Mouse (Mus musculus) CH12.LX (cell line): ENCODE measurements around the gene Hbq1b. TPM values are rescaled to one million over a fixed set of nuclear protein-coding genes. Genes with fewer than 3 reads are reported as not detected.
A peak's percentile ranks its signal among the peaks of the same experiment; 100 is the strongest.

Experiments used
- DNase-seq: peaks from one replicate; pipeline ENCODE4 v3.0.0-alpha.2; 2013; ENCODE audit errors: extremely low read depth
- H3K27ac ChIP-seq: 2 replicates; pipeline ENCODE4 v1.5.1; 2012; ENCODE audit warnings: low read depth, mild to moderate bottlenecking, control low read depth, moderate library complexity; ENCODE audit not compliant: insufficient read depth
- H3K27me3 ChIP-seq: replicated peaks from 2 replicates; pipeline ENCODE3; 2012; ENCODE audit warnings: inconsistent platforms
- H3K36me3 ChIP-seq, 2 experiments: replicated peaks in 1 of 2; 2 replicates each; pipeline versions ENCODE3 to v1.6.1; 2012; ENCODE audit warnings: inconsistent platforms in 1 of 2, low read length in 1 of 2, mild to moderate bottlenecking in 1 of 2, mixed read lengths in 1 of 2, moderate library complexity in 1 of 2; ENCODE audit not compliant: control insufficient read depth in 1 of 2, insufficient read depth in 1 of 2
- H3K4me1 ChIP-seq, 2 experiments: 2 replicates each; pipeline ENCODE4 v1.6.1; 2012; ENCODE audit warnings: inconsistent platforms in 1 of 2, moderate library complexity in 1 of 2; ENCODE audit not compliant: insufficient read depth in 2 of 2, control insufficient read depth in 1 of 2
- H3K4me2 ChIP-seq: 2 replicates; pipeline ENCODE4 v1.6.1; 2012; ENCODE audit warnings: low read depth, mild to moderate bottlenecking, control low read depth; ENCODE audit not compliant: poor library complexity, insufficient read depth, severe bottlenecking
- H3K4me3 ChIP-seq, 3 experiments: fragments of 150-350 bp in 1 of 3; sonication (generic) in 1 of 3; replicated peaks in 1 of 3; 2 replicates each; pipeline versions ENCODE3 to v1.5.1; 2011 to 2012; ENCODE audit warnings: low read depth in 2 of 3, low read length in 2 of 3, mild to moderate bottlenecking in 2 of 3, moderate library complexity in 2 of 3, control low read depth in 1 of 3, improper control_type of control experiment in 1 of 3, inconsistent platforms in 1 of 3, mixed read lengths in 1 of 3; ENCODE audit not compliant: poor library complexity in 1 of 3
- H3K79me2 ChIP-seq: replicated peaks from 2 replicates; pipeline ENCODE4 v1.6.1; 2012; ENCODE audit warnings: mild to moderate bottlenecking, moderate library complexity; ENCODE audit not compliant: control insufficient read depth, poor library complexity, insufficient read depth, severe bottlenecking; ENCODE audit errors: extremely low read depth
- H3K9ac ChIP-seq: 2 replicates; pipeline ENCODE4 v1.6.1; 2012; ENCODE audit warnings: low read depth, mild to moderate bottlenecking, control low read depth, moderate library complexity; ENCODE audit not compliant: insufficient read depth
- H3K9me3 ChIP-seq: replicated peaks from 2 replicates; pipeline ENCODE3; 2012; ENCODE audit warnings: low read length, inconsistent platforms, mixed read lengths
- BHLHE40 ChIP-seq: IDR thresholded peaks from 2 replicates; pipeline ENCODE4 v1.6.1; 2011; ENCODE audit warnings: mild to moderate bottlenecking, low read depth, low read length, improper control_type of control experiment
- CHD1 ChIP-seq: IDR thresholded peaks from 2 replicates; pipeline ENCODE4 v1.6.1; 2012; ENCODE audit warnings: low read depth, low read length, improper control_type of control experiment, inconsistent platforms
- CHD2 ChIP-seq: IDR thresholded peaks from 2 replicates; pipeline ENCODE4 v1.6.1; 2011; ENCODE audit warnings: low read length, improper control_type of control experiment
- CTCF ChIP-seq, 2 experiments: IDR thresholded peaks in 1 of 2; conservative IDR thresholded peaks in 1 of 2; 2 replicates each; pipeline ENCODE4 v1.5.1; 2011 to 2012; ENCODE audit warnings: low read depth in 2 of 2, low read length in 2 of 2, improper control_type of control experiment in 1 of 2, inconsistent platforms in 1 of 2, mild to moderate bottlenecking in 1 of 2, moderate library complexity in 1 of 2
- E2F4 ChIP-seq: IDR thresholded peaks from 2 replicates; pipeline ENCODE4 v1.6.1; 2011; ENCODE audit warnings: low read depth, low read length, improper control_type of control experiment; ENCODE audit not compliant: insufficient replicate concordance
- ELF1 ChIP-seq: IDR thresholded peaks from 2 replicates; pipeline ENCODE4 v1.6.1; 2014; ENCODE audit warnings: low read depth, mild to moderate bottlenecking, inconsistent platforms, low read length, improper control_type of control experiment
- EP300 ChIP-seq: IDR thresholded peaks from 2 replicates; pipeline ENCODE4 v1.6.1; 2011; ENCODE audit warnings: low read length, improper control_type of control experiment
- ETS1 ChIP-seq: conservative IDR thresholded peaks from 2 replicates; pipeline ENCODE4 v1.6.1; 2012; ENCODE audit warnings: low read depth, mild to moderate bottlenecking, inconsistent platforms, low read length, improper control_type of control experiment, moderate library complexity
- GABPA ChIP-seq: IDR thresholded peaks from 2 replicates; pipeline ENCODE4 v1.6.1; 2012; ENCODE audit warnings: low read depth, low read length, improper control_type of control experiment, inconsistent platforms; ENCODE audit not compliant: insufficient replicate concordance
- HCFC1 ChIP-seq: IDR thresholded peaks from 2 replicates; pipeline ENCODE4 v1.6.1; 2012; ENCODE audit warnings: low read depth, mild to moderate bottlenecking, inconsistent platforms, low read length, improper control_type of control experiment
- IRF4 ChIP-seq: IDR thresholded peaks from 2 replicates; pipeline ENCODE4 v1.6.1; 2014; ENCODE audit warnings: low read depth, mild to moderate bottlenecking, inconsistent platforms, low read length, improper control_type of control experiment
- JUN ChIP-seq: IDR thresholded peaks from 2 replicates; pipeline ENCODE4 v1.6.1; 2011; ENCODE audit warnings: low read depth, mild to moderate bottlenecking, low read length, improper control_type of control experiment, moderate library complexity; ENCODE audit not compliant: insufficient read depth
- JUND ChIP-seq: conservative IDR thresholded peaks from 2 replicates; pipeline ENCODE4 v1.6.1; 2011; ENCODE audit warnings: low read depth, low read length, improper control_type of control experiment
- KAT2A ChIP-seq: IDR thresholded peaks from 2 replicates; pipeline ENCODE4 v1.6.1; 2012; ENCODE audit warnings: low read length, improper control_type of control experiment, inconsistent platforms; ENCODE audit not compliant: insufficient replicate concordance
- MAFK ChIP-seq: IDR thresholded peaks from 2 replicates; pipeline ENCODE4 v1.6.1; 2011; ENCODE audit warnings: low read length, improper control_type of control experiment; ENCODE audit not compliant: insufficient replicate concordance
- MAX ChIP-seq: IDR thresholded peaks from 2 replicates; pipeline ENCODE4 v1.6.1; 2011; ENCODE audit warnings: low read length, improper control_type of control experiment
- MAZ ChIP-seq: IDR thresholded peaks from 2 replicates; pipeline ENCODE4 v1.6.1; 2012; ENCODE audit warnings: low read depth, mild to moderate bottlenecking, inconsistent platforms, low read length, improper control_type of control experiment, moderate library complexity
- MEF2A ChIP-seq: IDR thresholded peaks from 2 replicates; pipeline ENCODE4 v1.6.1; 2014; ENCODE audit warnings: low read depth, mild to moderate bottlenecking, inconsistent platforms, low read length, improper control_type of control experiment, borderline replicate concordance
- MXI1 ChIP-seq: IDR thresholded peaks from 2 replicates; pipeline ENCODE4 v1.6.1; 2011; ENCODE audit warnings: mild to moderate bottlenecking, low read depth, low read length, improper control_type of control experiment
- MYC ChIP-seq: IDR thresholded peaks from 2 replicates; pipeline ENCODE4 v1.6.1; 2011; ENCODE audit warnings: low read depth, mild to moderate bottlenecking, improper control_type of control experiment, low read length
- NELFE ChIP-seq: IDR thresholded peaks from 2 replicates; pipeline ENCODE4 v1.6.1; 2011; ENCODE audit warnings: low read depth, low read length, improper control_type of control experiment
- NRF1 ChIP-seq: IDR thresholded peaks from 2 replicates; pipeline ENCODE4 v1.6.1; 2014; ENCODE audit warnings: low read depth, mild to moderate bottlenecking, inconsistent platforms, low read length, improper control_type of control experiment, moderate library complexity
- PAX5 ChIP-seq: IDR thresholded peaks from 2 replicates; pipeline ENCODE4 v1.6.1; 2012; ENCODE audit warnings: low read length, inconsistent platforms, mixed read lengths
- POLR2A ChIP-seq: IDR thresholded peaks from 2 replicates; pipeline ENCODE4 v1.6.1; 2011; ENCODE audit warnings: low read depth, mild to moderate bottlenecking, improper control_type of control experiment, low read length
- POLR2AphosphoS2 ChIP-seq: IDR thresholded peaks from 2 replicates; pipeline ENCODE4 v1.6.1; 2011; ENCODE audit warnings: low read depth, low read length, improper control_type of control experiment
- RAD21 ChIP-seq: IDR thresholded peaks from 2 replicates; pipeline ENCODE4 v1.6.1; 2011; ENCODE audit warnings: low read depth, mild to moderate bottlenecking, low read length, improper control_type of control experiment, moderate library complexity
- RCOR1 ChIP-seq: conservative IDR thresholded peaks from 2 replicates; pipeline ENCODE4 v1.6.1; 2012; ENCODE audit warnings: low read depth, mild to moderate bottlenecking, inconsistent platforms, low read length, improper control_type of control experiment
- SIN3A ChIP-seq: IDR thresholded peaks from 2 replicates; pipeline ENCODE4 v1.6.1; 2012; ENCODE audit warnings: low read length, improper control_type of control experiment, inconsistent platforms
- SMC3 ChIP-seq: IDR thresholded peaks from 2 replicates; pipeline ENCODE4 v1.6.1; 2011; ENCODE audit warnings: low read depth, low read length, improper control_type of control experiment
- TBP ChIP-seq: conservative IDR thresholded peaks from 2 replicates; pipeline ENCODE4 v1.6.1; 2011; ENCODE audit warnings: low read depth, low read length, improper control_type of control experiment
- TCF12 ChIP-seq: IDR thresholded peaks from 2 replicates; pipeline ENCODE4 v1.6.1; 2014; ENCODE audit warnings: low read depth, mild to moderate bottlenecking, inconsistent platforms, low read length, improper control_type of control experiment
- UBTF ChIP-seq: IDR thresholded peaks from 2 replicates; pipeline ENCODE4 v1.6.1; 2012; ENCODE audit warnings: low read depth, mild to moderate bottlenecking, inconsistent platforms, low read length, improper control_type of control experiment, moderate library complexity
- USF1 ChIP-seq: IDR thresholded peaks from 2 replicates; pipeline ENCODE4 v1.6.1; 2014; ENCODE audit warnings: low read depth, mild to moderate bottlenecking, inconsistent platforms, low read length, improper control_type of control experiment
- USF2 ChIP-seq: conservative IDR thresholded peaks from 2 replicates; pipeline ENCODE4 v1.6.1; 2011; ENCODE audit warnings: low read depth, low read length, improper control_type of control experiment
- ZC3H11A ChIP-seq: IDR thresholded peaks from 2 replicates; pipeline ENCODE4 v1.6.1; 2012; ENCODE audit warnings: low read depth, mild to moderate bottlenecking, inconsistent platforms, low read length, improper control_type of control experiment
- ZKSCAN1 ChIP-seq: IDR thresholded peaks from 2 replicates; pipeline ENCODE4 v1.6.1; 2012; ENCODE audit warnings: low read depth, inconsistent platforms, low read length, improper control_type of control experiment, borderline replicate concordance
- ZMIZ1 ChIP-seq: IDR thresholded peaks from 2 replicates; pipeline ENCODE4 v1.6.1; 2012; ENCODE audit warnings: low read depth, mild to moderate bottlenecking, inconsistent platforms, low read length, improper control_type of control experiment
- ZNF384 ChIP-seq: IDR thresholded peaks from 2 replicates; pipeline ENCODE4 v1.6.1; 2012; ENCODE audit warnings: low read depth, low read length, improper control_type of control experiment, inconsistent platforms
- dilution Hi-C: fragments of 300-500 bp; cut with MboI; formaldehyde crosslinking; loops from 2 replicates; pipeline ENCODE4 v1.14.3; 2020; ENCODE audit warnings: low sequenced_read_pairs; ENCODE audit not compliant: extremely low pct_unique_long_range_greater_than_20kb, extremely low pct_ligation_motif_present
- in situ Hi-C: fragments of 300-500 bp; cut with MboI; formaldehyde crosslinking; loops from 3 replicates; pipeline ENCODE4 v1.14.3; 2019; ENCODE audit warnings: low sequenced_read_pairs, low pct_ligation_motif_present, low pct_unique_long_range_greater_than_20kb, mixed read lengths
- polyA plus RNA-seq: library from polyadenylated mRNA; unstranded; fragments of >175 nt; gene quantifications from 2 replicates; pipeline ENCODE4 v1.2.1, GENCODE M21; 2012; ENCODE audit warnings: low read depth; ENCODE audit not compliant: insufficient read length
- total RNA-seq, 2 experiments: library from RNA; depleted of rRNA; stranded (reverse); fragments of 300-350 nt in 1 of 2; fragments of >200 nt in 1 of 2; gene quantifications; 2 replicates each; pipeline ENCODE4 v1.2.3; 2012 to 2014

The Hbq1b gene
- total and polyA plus RNA-seq, 3 experiments, result not detected

DNA sequence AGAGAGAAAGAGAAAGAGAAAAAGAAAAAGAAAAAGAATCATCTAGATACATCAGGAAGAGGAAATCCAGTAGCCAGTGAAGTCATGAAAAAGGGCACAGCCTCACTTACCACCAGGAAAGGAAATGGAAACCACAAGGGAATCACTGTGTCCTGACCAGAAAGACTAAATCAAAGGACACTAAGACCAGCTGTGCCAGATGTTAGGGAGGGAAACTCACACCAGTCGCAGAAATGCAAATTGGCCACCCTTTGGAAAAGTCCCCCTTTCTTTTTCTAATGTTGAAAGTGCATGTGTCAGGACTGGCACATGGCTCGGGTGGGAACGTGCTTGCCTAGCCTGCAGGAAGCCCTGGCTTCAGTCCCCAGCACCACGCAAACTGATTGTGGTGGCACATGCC lies 15.6 kb upstream of the Hbq1b start:
- Histone ChIP-seq H3K79me2 (peaks cover 4% of the 10 kb centered on the region; the same call in 1 of the 2 replicates), H3K27me3 (peaks cover 2% of the 10 kb centered on the region), H3K4me3 (no peak overlapping the region), H3K9me3 (no peaks in the 10 kb centered on the region), H3K4me1 (peaks cover 13 to 30% of the 10 kb centered on the region in 2 experiments), H3K4me2 (no peak overlapping the region), H3K9ac (no peak overlapping the region), H3K27ac (no peak overlapping the region), H3K36me3 (no peaks in the 10 kb centered on the region)
- in situ Hi-C loops (no loop called here), dilution Hi-C loops (no loop called here)
- TF ChIP-seq RAD21 (no peak), MEF2A (peak; percentile 71; the same call in 1 of the 2 replicates), MYC (peak; percentile 97), BHLHE40 (peak; percentile 99), MAFK (peak; percentile 54; the same call in 1 of the 2 replicates), UBTF (no peak), CHD1 (no peak), CHD2 (peak; percentile 67; the same call in 1 of the 2 replicates), ELF1 (peak; percentile 14; the same call in 1 of the 2 replicates), HCFC1 (no peak; the same call in 1 of the 2 replicates), ETS1 (peak; percentile 94), MXI1 (peak; percentile 67; the same call in 1 of the 2 replicates), MAZ (no peak), ZKSCAN1 (no peak), EP300 (peak; percentile 94), KAT2A (no peak), JUN (no peak; the same call in 1 of the 2 replicates), IRF4 (peak; percentile 80), ZMIZ1 (no peak), USF1 (no peak), PAX5 (no peak), NELFE (no peak), USF2 (no peak), JUND (peak; percentile 41; the same call in 1 of the 2 replicates), ZC3H11A (no peak), SMC3 (no peak), SIN3A (no peak; the same call in 1 of the 2 replicates), TCF12 (peak; percentile 98), GABPA (no peak), POLR2AphosphoS2 (no peak), POLR2A (no peak), E2F4 (no peak), NRF1 (no peak), TBP (no peak), ZNF384 (no peak), RCOR1 (peak; percentile 86), CTCF (conservative IDR thresholded peaks at IDR 0.05 in 1 of 2, IDR thresholded peaks at IDR 0.05 in 1 of 2; ENCODE audit: low read depth in 2 of 2, low read length in 2 of 2) (no peak), MAX (peak; percentile 95)
- DNase-seq, result peak; percentile 86
